Mouse (Mus musculus) gastrocnemius, postnatal 14 days (tissue): ENCODE results near the gene Evi5. TPM values are rescaled to one million over a fixed set of nuclear protein-coding genes. Genes with fewer than 3 reads are reported as not detected.

ENCODE experiments used
- DNase-seq: peaks from one replicate; pipeline ENCODE4 v3.0.0; 2021; ENCODE audit warnings: mixed read lengths
- intact Hi-C: fragments of 180-260 bp; cut with DNase I; formaldehyde crosslinking; loops from one replicate; pipeline ENCODE4 v1.15.1; 2025; ENCODE audit warnings: low total_unique reads
- total RNA-seq, 2 experiments: library from RNA; stranded (reverse); gene quantifications; 2 replicates each; pipeline ENCODE4 v1.2.3; 2021

The Evi5 gene
- total RNA-seq, 2 experiments from 2014 or later = 16.6 to 17.4 TPM

DNA sequence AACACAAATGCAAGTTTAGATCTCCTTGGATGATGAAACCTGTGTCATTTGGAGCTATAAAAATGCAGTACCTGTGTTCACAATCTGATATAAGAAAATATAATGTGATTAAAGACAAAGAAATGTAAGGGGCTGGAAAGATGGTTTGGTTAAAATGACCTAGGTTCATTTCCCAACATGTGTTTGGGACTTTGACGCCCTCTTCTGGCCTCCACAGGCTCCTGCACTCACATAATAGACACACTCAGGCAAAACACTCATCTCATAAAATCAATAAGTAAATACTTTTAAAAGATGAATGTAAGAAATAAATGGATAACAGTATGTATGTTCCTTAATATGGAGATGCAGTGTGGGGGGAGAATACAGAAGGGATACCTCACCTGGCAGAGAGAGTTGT is 2.1 kb upstream of the Evi5 start:
- DNase-seq = no peak
- intact Hi-C loops = no loop called here

DNA sequence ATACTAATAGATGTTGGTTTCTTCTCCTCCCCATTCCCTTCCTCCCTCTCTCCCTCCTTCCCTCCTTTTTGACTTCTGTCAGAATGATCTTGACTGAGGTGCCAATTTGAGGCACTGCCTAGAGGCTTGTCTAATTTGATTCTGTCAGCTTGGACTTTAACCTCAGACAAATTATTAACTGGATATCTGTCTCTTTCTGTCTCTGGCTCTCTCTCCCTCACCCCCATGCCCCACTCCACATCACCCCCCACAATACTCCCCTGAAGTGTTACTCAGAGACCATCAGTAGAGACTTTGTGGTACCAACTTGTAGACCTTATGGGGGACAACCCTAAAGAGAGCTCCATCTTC is 329 bp upstream of the Evi5 start:
- DNase-seq = no peak
- intact Hi-C loops = no loop called here

DNA sequence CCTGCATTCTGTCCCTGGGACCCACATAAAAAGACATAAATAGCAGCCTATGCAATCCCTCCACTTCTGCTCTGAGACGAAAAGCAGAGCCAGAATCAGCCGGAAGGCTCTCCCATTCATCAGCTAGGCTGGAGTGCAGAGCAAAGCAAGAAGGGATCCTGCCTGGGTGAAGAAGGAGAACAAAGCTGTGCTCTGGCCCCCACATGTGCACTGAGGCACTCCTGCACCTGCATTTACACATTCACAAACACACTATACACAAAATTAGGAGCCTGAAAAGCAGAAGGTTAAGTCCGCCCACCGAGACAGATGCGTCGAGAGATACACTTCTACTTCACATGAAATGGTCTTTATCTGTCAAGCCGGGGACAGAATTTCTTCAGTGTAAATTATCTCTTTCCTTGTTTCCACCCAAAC is 1.0 kb downstream of the Evi5 start:
- DNase-seq = no peak
- intact Hi-C loops = no loop called here

DNA sequence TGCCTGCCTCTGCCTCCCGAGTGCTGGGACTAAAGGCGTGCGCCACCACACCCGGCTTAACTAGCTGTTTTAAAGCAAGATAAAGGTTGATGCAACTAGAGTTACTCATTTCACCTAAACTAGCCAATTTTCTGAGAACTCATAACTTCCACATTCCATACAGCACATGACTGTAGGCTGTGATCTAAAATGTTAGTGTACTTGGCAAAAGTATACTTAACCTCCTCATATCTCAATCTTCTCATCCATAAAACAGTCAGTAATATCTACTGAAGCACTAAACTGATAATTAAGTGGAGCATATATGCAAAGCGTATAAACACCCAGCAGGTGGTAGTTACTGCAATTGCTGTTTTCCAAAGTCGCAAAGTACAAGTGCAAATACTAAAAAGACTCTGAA is 1.6 kb downstream of the Evi5 start:
- no peak for DNase-seq

DNA sequence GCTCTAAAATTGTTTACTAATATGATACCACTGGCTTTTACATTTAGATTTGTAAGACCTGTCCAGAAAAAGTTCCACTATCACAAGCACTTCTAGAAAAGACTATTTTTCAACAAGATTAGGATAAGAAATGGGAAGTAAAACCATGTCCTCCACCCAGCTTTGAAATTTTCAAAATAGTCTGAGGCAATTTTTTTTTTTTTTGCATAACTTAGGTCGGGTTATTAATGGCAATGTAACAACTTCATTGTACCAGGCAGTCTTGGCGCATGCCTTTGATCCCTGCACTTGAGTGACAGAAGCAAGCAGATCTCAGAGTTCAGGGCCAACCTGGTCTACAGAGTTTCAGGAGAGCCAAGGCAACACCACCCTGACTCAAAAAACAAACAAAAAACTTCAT is 5.2 kb downstream of the Evi5 start:
- intact Hi-C loops = no loop called here
- no peak for DNase-seq

More for the DNA sequence above, 1.6 kb downstream of the Evi5 start:
- intact Hi-C loops = no loop called here

DNA sequence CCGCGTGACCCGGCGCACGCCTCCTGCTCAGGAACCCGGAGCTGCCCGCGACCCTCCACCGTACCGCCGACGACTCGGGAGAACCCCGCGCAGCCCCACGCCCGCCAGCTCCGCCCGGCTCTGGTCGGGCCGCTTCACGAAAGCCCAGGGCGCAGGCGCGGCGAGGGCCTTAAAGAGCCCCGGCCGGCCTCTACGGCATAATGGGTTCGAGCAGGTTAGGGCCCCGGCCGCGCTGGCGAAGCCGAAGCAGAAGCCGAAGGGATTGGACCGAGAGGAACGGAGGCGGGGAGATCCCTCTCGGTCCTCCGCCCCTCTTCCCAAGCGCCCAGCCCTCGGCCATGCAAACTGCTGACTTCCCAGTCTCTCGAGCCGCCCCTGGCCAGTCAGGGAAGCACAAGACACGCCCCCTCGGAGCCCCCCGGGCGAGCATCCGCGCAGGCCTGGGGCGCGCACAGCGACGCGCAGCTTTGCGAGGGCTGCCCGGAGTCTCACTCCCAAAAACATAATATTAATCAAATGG is 5.9 kb downstream of the Evi5 start:
- intact Hi-C loops = no loop called here
- DNase-seq = peak; percentile 92

DNA sequence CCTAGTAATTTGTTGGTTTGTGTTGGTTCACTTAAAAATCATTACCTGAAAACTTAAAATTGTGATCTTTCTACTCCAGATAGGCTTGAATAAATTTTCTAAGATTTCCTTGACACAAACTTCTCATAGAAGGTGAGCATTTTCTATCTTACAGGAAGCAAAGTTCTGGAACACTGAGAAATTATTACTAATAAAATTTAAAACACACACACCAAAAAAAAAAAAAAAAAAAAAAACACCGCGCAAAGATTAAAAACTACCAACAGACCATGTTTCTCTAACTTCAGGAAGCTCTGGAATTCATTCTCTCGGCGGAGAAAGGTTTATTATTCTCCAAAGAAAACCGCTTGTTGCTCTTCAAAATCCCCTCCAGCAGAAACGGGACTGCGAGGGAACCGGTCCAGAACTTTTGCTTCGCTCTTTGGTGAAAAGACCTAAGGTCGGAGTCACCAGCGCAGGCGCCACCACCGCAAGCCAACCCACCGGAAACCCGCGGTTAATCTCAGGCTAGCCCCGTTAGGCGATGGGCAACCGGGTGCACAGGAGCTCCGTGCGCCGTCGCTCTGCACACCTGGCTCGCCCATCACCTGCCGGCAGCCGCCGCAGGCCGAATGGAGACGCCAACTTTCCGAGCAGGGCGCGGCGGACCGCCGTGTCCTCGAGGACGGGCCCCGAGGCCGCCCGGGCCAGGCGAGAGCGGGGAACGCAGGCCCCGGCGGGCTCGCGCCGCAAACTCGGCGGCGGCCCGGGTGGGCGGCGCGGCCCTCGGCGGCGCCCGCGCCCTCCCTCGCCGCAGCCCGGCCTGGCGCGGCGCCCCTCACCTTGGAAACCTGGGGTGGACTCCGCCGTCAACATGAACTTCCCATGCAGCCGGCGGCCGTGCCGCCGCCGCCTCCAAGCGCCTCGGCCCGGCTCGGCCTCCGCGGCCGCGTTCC is 6.7 kb downstream of the Evi5 start:
- intact Hi-C loops = no loop called here
- peak; percentile 58 for DNase-seq

DNA sequence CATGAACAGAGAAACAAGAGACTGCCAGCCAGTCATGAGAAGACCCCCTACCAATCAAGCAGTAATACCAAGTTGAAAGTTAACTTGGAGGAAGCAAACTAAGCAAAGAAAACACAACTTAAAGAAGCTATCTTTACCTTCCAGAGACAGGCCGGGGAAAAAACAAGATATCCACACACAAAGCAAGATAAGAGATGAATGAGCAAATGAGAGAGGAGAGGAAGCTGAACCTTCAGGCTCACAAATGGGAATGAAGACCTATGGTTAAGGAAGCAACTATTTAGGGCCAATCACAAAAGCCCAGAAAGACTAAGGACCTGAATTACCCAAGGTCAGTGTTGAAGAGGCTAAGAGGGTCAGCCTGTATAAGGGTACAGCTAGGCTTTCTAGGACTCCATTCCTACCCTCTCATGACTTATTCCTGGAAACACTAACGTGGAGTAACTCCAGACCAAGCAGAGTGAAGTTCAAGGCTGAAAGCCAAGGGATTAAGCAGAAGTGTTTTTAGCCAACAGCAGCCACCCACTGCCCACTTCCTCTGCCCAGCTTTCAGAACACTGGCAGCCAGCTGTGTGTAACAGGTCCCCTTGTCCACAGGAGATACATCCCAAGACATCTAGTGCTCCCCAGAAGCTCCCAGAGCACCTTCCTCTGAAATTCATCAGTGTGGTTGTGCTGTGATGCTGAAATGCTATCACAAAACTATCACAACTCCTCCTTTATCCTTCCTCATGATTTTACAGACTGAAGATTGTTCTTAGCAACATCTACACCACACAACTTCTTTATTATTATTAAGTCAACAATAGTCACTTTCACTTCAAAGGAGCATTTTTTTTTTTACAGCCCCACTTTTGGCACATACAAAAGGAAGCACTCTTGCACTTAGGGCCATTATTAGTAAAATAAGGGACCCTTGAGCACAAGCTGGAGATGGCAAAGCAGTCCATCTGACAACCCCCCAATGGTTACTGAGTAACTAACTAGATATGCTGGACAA is 8.5 kb downstream of the Evi5 start:
- intact Hi-C loops = no loop called here

DNA sequence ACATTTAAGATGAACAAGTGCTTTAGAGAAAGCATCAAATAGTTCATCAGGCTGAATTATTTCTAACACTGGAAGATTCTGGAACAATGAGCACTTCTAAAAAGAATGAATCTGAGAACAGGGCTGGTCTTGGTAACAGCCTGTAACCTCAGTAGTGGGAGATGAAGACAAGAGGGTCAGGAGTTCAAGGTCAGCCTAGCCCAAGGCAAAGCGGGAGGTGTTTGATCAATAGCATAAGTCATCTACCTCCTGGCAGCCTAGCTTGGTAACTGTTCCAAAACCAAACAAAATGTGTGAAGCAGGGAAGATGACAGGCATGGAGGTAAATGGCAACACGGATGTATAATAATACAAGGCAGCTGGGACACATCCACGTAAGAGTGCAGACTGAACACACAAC is 10.9 kb downstream of the Evi5 start:
- DNase-seq = no peak
- intact Hi-C loops = no loop called here

More for the DNA sequence above, 8.5 kb downstream of the Evi5 start:
- DNase-seq = peak; percentile 15

DNA sequence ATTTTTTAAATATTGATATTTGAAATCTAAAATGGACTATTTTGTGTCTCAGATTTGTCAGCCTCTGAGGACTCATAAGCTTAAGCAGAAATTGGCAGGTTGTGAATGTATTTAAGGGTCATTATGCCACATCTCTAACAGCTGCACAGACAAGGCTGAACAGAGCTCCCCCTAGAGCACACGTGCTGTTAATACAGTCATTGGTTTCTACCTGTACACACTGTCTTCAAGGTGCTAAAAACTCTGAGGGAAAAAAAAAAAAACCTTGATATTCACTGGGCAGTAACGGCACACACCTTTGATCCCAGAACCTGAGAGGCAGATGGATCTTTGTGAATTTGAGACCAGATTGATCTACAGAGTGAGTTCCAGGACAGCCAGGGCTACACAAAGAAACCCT is 15.9 kb downstream of the Evi5 start:
- no peak for DNase-seq
- intact Hi-C loops = no loop called here

DNA sequence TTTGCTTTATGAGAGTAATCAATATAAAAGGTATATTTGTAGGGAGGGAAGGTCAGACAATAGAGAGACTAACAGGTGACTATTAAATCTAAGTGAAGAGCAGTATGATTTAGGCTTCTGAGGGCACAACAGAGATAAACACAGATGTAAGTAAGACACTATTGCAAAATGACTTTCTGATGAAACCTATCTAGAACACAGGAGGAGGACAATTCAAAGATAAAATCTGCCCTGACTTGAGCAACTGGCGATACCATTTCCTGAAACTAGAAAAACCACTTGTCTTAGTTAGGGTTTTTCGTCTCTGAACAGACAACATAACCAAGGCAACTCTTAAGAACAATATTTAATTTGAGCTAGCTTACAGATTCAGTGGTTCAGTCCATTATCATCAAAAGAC is 19.4 kb downstream of the Evi5 start:
- DNase-seq = no peak
- intact Hi-C loops = no loop called here

DNA sequence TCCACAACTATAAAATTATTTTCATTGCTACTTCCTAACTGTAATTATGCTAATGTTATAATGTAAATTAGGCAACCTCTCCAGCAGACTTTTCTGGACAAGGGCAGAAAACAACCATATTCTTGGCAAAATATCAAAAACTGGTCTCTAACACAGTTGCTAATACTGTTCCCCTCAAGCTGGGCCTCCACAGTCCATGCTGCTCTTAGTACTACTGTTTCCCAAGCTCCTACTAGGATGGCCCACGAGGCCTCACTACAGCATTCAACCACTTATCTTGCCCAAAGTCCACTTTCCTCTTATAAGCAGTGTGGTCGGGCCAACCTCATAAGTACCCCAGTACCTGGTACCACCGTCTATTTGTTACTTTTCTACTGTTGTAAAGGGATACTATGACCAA is 20.4 kb downstream of the Evi5 start:
- no peak for DNase-seq
- intact Hi-C loops = no loop called here

DNA sequence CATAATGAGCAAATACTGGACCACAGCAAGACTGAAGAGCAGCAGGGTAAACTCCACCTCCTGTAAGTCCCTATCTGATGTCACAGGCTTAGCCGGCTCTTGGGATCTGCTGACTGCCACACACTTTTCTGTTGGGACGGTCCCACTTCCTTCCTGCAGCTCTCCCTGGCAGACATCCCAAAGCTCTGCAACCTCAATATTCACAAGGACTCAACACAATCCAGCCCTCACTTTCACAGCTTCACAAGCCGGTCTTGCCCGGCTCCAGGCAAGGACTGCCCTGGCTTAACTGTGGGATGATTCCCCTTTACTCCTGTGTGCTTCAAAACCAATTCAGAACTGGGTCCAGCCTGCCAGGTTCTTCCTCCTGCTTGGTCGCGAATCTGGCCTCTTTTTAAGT is 21.1 kb downstream of the Evi5 start:
- DNase-seq = peak; percentile 32
- intact Hi-C loops = no loop called here

DNA sequence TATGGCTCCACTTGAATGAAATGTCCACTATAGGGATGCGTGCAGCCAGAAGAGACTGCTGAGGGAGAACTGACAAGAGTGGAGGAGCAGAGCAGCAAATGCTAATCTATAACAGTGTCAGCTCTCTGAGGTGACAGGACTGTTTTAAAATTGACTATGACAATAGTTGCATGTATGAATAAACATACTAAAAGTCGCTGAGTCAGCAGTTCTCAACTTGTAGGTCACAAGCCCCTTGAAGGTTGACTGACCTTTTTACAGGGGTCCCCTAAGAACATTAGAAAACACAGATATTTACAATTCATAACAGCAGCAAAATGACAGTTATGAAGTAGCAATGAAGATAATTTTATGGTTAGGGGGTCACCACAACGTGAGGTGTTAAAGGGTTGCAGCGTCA is 25.9 kb downstream of the Evi5 start:
- DNase-seq = no peak

DNA sequence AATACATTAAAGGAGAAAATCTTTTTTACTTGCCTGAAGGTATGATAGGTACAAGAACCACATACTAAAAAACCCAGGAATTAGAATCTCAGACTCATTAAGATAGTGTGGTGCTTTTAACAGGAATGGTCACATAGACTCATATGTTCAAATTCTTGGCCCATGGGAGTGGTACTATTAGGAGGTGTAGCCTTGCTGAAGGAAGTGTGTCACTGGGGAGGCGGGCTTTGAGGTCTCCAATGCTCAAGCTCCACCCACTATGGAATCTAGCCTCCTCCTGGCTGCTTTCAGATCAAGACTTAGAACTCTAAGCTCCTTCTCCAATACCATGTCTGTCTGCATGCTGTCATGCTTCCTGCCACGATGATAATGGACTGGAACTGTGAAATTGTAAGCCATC is 27.1 kb downstream of the Evi5 start:
- intact Hi-C loops = no loop called here
- no peak for DNase-seq

More for the DNA sequence above, 25.9 kb downstream of the Evi5 start:
- intact Hi-C loops = no loop called here

DNA sequence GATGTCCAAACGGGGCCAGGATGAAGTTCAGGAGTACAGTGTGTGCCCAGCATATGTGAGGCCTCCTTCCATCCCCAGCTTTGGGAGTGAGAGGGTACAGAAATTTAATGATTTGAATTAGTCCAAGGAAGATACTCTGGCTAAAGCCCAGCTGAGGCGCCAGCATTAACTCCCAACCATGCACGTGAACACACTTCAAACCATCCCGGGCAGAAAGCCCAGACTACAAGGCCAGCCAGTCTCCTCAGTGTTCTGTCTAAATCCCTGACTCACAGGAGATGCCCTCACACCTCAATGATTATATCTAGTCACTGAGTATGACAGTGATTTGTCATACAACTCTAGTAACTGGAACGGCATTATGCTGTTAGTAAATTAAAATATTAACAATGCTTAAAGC is 27.6 kb downstream of the Evi5 start:
- intact Hi-C loops = no loop called here

DNA sequence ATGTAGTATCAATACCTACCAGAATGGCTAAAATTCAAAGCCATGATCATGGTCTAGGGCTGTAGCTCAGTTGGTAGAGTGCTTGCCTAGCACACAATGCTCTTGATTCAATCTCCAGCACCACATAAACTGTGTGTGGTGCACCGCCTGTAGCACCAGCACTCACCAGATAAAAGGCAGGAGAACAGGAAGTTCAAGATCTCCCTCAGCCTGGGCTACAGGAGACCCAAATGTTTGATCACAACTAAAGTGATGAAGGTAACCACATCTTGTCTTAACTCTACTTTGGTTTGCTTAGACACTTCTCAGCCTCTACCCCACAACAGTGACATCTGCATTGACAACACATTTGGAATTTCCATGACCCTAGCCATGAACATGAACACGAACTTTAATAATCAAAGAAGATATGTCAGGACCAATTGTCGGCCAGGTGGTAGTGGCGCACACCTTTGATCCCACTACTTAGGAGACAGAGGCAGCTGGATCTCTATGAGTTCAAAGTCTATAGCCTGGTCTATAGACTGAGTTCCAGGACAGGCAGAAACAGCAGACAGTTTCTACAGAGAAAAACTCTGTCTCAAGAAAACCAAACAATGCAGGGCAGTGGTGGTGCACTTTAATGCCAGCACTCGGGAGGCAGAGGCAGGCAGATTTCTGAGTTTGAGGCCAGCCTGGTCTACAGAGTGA is 34.2 kb downstream of the Evi5 start:
- DNase-seq = no peak
- intact Hi-C loops = no loop called here

More for the DNA sequence above, 27.6 kb downstream of the Evi5 start:
- no peak for DNase-seq

DNA sequence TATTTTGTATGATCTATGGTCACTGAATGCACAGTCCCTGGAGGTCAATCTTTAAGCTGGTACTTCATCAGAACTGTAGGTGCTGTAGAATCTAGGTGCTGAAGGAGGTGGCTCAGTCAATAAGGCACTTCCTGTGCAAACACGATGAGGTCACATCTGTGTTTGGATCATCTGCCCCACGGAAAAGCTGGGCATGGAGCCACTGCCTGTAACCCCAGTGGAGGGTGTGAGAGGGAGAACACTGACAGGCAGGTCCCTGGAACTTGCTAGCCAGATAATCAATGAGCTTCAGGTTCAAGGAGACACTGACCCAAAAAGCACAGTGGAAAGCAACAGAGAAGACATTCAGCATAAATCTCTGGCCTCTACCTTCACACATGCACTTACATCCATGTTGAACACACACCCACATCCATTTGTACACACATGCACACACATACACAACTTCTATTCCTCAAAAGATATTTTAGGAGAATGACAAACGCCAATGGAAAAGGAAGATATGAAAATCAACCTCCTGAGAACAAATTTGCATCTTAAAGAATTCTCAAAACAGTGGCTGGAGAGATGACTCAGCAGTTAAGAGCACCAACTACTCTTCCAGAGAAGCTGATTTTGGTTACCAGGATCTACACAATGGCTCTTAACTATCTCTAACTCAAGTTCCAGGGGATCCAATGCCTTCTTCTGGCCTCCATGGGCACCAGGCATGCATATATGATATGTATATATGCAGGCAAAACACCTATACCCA is 35.8 kb downstream of the Evi5 start:
- intact Hi-C loops = no loop called here
- DNase-seq = peak; percentile 28

DNA sequence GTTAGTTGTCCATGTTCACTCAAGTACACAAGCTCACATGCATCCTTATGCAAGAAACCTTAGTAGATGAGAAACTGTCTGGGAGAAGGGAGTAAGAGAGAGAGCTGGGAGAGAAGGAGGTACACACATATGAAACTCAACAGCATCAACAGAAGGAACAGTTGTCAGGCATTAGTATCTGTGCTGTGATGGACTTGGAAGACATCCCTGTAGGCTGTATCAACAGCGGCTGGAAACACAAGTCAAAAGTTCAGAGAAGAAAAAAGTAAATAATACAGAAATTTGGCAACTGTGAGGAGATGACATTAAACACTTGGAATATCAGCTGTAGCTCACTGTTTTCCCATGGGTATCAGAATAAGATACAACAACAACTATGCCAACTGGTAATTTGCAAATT is 40.6 kb downstream of the Evi5 start:
- intact Hi-C loops = no loop called here
- DNase-seq = no peak
